Mouse (Mus musculus) inflammation-experienced regulatory T-cells, adult 6 months (primary cell): Measurements from ENCODE around the gene Btnl1. TPM values are rescaled to one million over a fixed set of nuclear protein-coding genes. Genes with fewer than 3 reads are reported as not detected.

ENCODE experiments used
- ATAC-seq: one replicate; pipeline ENCODE4 v1.8.0; 2017
- polyA plus RNA-seq, 3 experiments: library from polyadenylated mRNA; unstranded; fragments of 100-300 nt; shearing (Covaris generic); gene quantifications; one replicate each; pipeline ENCODE4 v1.2.1; 2017

Gene Btnl1
- polyA plus RNA-seq, 3 experiments from 2014 or later = not detected

DNA sequence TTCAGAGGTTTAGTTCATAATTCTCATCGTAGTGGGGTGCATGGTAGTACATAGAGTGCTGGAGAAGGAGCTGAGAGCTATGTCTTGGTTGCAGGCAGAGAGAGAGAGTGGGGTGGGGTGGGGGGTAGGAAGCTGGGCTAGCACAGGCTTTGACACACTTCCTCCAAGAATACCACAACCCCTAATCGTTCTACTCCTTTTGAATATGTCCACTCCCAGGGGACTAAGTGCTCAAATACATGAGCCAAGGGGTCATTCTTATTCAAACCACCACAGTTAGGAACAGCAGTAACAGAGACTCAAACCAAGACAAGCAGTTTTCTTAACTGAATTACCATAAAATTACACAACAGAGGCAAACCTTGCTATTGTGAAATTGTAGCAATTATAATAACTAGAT, 9.7 kb downstream of the Btnl1 start:
- ATAC-seq = no peak

GRCm38 (mm10) chr17:34388513-34388912, 11.6 kb downstream of the Btnl1 start:
- no peak for ATAC-seq

GRCm38 (mm10) chr17:34391507-34391906, 14.6 kb downstream of the Btnl1 start:
- no peak for ATAC-seq

GRCm38 (mm10) chr17:34392321-34392720, 15.4 kb downstream of the Btnl1 start:
- ATAC-seq = peak; percentile 83

DNA sequence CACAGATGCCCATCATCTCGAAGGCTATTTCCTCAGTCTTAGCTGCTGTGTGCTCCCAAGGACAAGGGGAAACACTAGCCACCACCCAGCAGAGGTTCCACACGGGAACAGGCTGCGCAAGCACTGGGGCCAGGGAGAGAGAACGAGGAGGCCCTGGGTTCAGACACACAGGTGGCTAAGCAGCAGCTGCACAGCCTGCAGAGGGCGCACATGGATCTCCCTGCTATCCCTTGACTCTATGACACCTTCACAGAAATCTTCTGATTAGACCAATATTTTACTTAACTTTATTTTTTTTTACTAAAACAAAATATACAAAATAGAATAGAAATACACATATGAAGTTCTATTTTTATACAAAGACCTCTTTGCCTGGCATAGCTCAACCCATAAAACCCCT, 20.4 kb downstream of the Btnl1 start:
- no peak for ATAC-seq

- peak; percentile 87 for ATAC-seq
These were observed 21.3 kb downstream of the Btnl1 start for GRCm38 (mm10) chr17:34398058-34398710.

DNA sequence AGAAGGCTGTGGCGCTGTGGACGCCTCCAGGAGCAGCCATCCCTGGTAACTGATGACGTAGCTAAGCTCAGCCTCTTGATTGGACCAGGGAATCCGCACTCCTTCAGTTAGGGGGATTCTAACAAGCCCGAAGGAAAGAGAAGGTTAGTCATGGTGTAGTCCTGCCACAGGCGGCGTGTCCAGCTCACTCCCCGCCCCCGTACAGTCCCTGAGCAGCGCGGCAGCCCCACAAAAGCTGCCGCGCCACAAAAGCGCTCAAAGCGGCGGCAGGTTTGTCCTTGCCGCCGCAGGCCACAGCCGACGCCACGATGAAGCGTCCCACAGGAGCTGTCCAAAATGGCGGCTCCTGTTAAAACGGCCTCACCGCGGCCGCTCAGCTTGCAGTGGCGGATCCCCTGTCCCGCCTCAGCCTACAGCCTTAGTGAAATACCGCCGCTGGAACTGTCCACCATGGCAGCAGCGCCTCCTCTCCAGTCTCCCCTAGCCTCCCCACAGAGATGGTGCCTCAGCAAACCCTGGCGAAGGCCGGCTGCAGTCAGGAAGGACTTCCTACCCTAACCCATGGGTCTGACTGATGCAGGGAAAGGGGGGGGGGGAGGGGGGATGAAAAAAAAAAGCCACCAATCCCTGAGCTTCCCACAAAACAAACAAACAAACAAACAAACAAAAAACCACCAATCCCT, 21.9 kb downstream of the Btnl1 start, which contains the start of gene BC051142:
TSS of gene BC051142 (plus strand) at position 110 of the 683 bp plus-strand sequence.
- ATAC-seq = peak; percentile 83

- ATAC-seq = no peak
These were observed 22.4 kb downstream of the Btnl1 start for GRCm38 (mm10) chr17:34399394-34399715.

- peak; percentile 56 for ATAC-seq
These were observed 34.2 kb downstream of the Btnl1 start for GRCm38 (mm10) chr17:34411117-34411516.

DNA sequence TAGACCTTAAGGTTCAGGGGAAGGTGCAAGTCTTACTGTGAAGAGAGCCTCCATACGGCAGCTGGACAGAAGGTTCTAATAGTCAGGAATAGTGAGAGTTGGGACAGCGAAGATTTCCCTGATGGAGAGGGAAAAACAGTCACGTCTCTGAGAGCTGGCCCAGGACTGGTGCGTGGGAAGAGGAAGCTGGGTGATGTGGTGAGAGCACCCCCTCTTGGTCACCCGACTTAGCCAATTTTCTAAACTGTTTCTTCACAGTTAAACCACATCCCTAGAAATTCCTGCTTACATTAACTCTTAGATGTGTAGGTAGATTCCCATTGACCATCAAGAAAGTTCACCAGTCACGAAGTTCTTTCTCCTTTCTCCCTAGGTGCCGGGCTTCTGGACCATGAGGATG, 43.1 kb downstream of the Btnl1 start:
- no peak for ATAC-seq

GRCm38 (mm10) chr17:34427597-34427996, 50.7 kb downstream of the Btnl1 start:
- no peak for ATAC-seq

Other genes with a start within 250 kb of the Btnl1 start
- 10 to 100 TPM in 2 of 3 experiments, 1 to 10 TPM in 1; 9.2 to 14.4 (median 11.3) TPM for gene H2-DMb2, start 233.8 kb upstream of the Btnl1 start, polyA plus RNA-seq
- 1 to 10 TPM; 2.3 to 5.0 (median 4.5) TPM for gene H2-DMb1, start 224.1 kb upstream of the Btnl1 start, polyA plus RNA-seq
- 100 to 1,000 TPM; 174 to 216 (median 189) TPM for gene Tap1, start 189.6 kb upstream of the Btnl1 start, polyA plus RNA-seq
- 100 to 1,000 TPM; 330 to 403 (median 338) TPM for gene Psmb9, start 189.4 kb upstream of the Btnl1 start, polyA plus RNA-seq
- gene Psmb8, start 179.4 kb upstream of the Btnl1 start, polyA plus RNA-seq = 1,000 to 10,000 TPM in 2 of 3 experiments, 100 to 1,000 TPM in 1; 835 to 1,025 (median 1,010) TPM
- gene Tap2, start 173.6 kb upstream of the Btnl1 start, polyA plus RNA-seq = 100 to 1,000 TPM in 2 of 3 experiments, 10 to 100 TPM in 1; 94.0 to 181 (median 103) TPM
- gene H2-Ob, start 138.2 kb upstream of the Btnl1 start, polyA plus RNA-seq = 10 to 100 TPM in 2 of 3 experiments, 1 to 10 TPM in 1; 8.4 to 87.4 (median 63.4) TPM
- gene H2-Ab1, start 119.4 kb upstream of the Btnl1 start, polyA plus RNA-seq = 10 to 100 TPM in 2 of 3 experiments, 1 to 10 TPM in 1; 4.3 to 76.2 (median 34.9) TPM
- gene H2-Aa, start 89.3 kb upstream of the Btnl1 start, polyA plus RNA-seq = 10 to 100 TPM in 2 of 3 experiments, 1 to 10 TPM in 1; 9.3 to 75.1 (median 44.7) TPM
- 10 to 100 TPM; 15.0 to 67.6 (median 57.7) TPM for gene H2-Eb1, start 71.3 kb upstream of the Btnl1 start, polyA plus RNA-seq
- under 1 TPM in 2 of 3 experiments, not detected in 1; 0.28 to 0.44 TPM for gene H2-Eb2, start 51.5 kb upstream of the Btnl1 start, polyA plus RNA-seq
- gene Btnl2, start 22.3 kb upstream of the Btnl1 start, polyA plus RNA-seq = not detected
- 1 to 10 TPM in 1 of 3 experiments, under 1 TPM in 1, not detected in 1; 0.81 to 2.5 TPM for gene BC051142, start 21.7 kb downstream of the Btnl1 start, polyA plus RNA-seq
- gene Btnl4, start 100.2 kb downstream of the Btnl1 start, polyA plus RNA-seq = not detected
- not detected for gene Btnl6, start 140.2 kb downstream of the Btnl1 start, polyA plus RNA-seq
- under 1 TPM in 2 of 3 experiments, not detected in 1; 0.62 to 0.72 TPM for gene Notch4, start 187.1 kb downstream of the Btnl1 start, polyA plus RNA-seq
- gene Gpsm3, start 212.7 kb downstream of the Btnl1 start, polyA plus RNA-seq = 100 to 1,000 TPM; 236 to 278 (median 276) TPM
- 10 to 100 TPM in 1 of 3 experiments, 1 to 10 TPM in 2; 4.1 to 11.8 (median 8.8) TPM for gene Pbx2, start 214.1 kb downstream of the Btnl1 start, polyA plus RNA-seq
- gene Ager, start 220.7 kb downstream of the Btnl1 start, polyA plus RNA-seq = 1 to 10 TPM in 2 of 3 experiments, under 1 TPM in 1; 0.58 to 3.7 (median 2.3) TPM
- gene Rnf5, start 226.6 kb downstream of the Btnl1 start, polyA plus RNA-seq = 10 to 100 TPM; 41.2 to 71.2 (median 59.5) TPM
- gene Agpat1, start 227.1 kb downstream of the Btnl1 start, polyA plus RNA-seq = 10 to 100 TPM; 14.5 to 20.8 (median 19.4) TPM
- gene Egfl8, start 238.8 kb downstream of the Btnl1 start, polyA plus RNA-seq = 1 to 10 TPM; 1.1 to 2.1 (median 1.2) TPM